Mouse (Mus musculus) left cerebral cortex, postnatal 10 days (tissue): Measurements from ENCODE around the gene H2al1e. TPM values are rescaled to one million over a fixed set of nuclear protein-coding genes. Genes with fewer than 3 reads are reported as not detected.
"Not testable (repeated sequence)": the region's sequence is repeated elsewhere in the genome, so short reads cannot be mapped to it uniquely, and the experiment has no call there.

ENCODE experiments used
- DNase-seq, 2 experiments: peaks; one replicate each; pipeline ENCODE4 v3.0.0; 2021 to 2022; ENCODE audit warnings: low spot score in 2 of 2, mixed read lengths in 1 of 2; ENCODE audit errors: extremely low spot score in 1 of 2
- intact Hi-C: fragments of 180-260 bp; cut with DNase I; formaldehyde crosslinking; loops from one replicate; pipeline ENCODE4 v1.15.1; 2025
- total RNA-seq, 2 experiments: library from RNA; stranded (reverse); gene quantifications; 2 replicates each; pipeline ENCODE4 v1.2.3; 2021

H2al1e gene
- not detected for total RNA-seq

GRCm38 (mm10) chrX:11311634-11312033 is at the start of gene H2al1e:
H2al1e (plus strand) TSS chrX:11311934.
- DNase-seq, intact Hi-C loops: not testable (repeated sequence)

GRCm38 (mm10) chrX:11264918-11265317 is 46.8 kb upstream of the H2al1e start:
- DNase-seq: no peak
- intact Hi-C loops: no loop called here

GRCm38 (mm10) chrX:11267791-11268190 is 43.9 kb upstream of the H2al1e start:
- peak in 1 of 2 experiments; percentile 22 for DNase-seq
- intact Hi-C loops: no loop called here

GRCm38 (mm10) chrX:11269074-11269473 is 42.7 kb upstream of the H2al1e start:
- DNase-seq: peak; percentile 28 to 38
- intact Hi-C loops: no loop called here

- no peak for DNase-seq
- intact Hi-C loops: no loop called here
Measured at GRCm38 (mm10) chrX:11273190-11273589, 38.5 kb upstream of the H2al1e start.

- intact Hi-C loops: no loop called here
- no peak for DNase-seq
Measured at GRCm38 (mm10) chrX:11277083-11277482, 34.7 kb upstream of the H2al1e start.

- DNase-seq: no peak
- intact Hi-C loops: no loop called here
Measured at GRCm38 (mm10) chrX:11280741-11281140, 31.0 kb upstream of the H2al1e start.

GRCm38 (mm10) chrX:11288306-11288882 is 23.3 kb upstream of the H2al1e start:
- intact Hi-C loops: no loop called here
- DNase-seq: peak; percentile 9 to 15

GRCm38 (mm10) chrX:11289244-11289643 is 22.5 kb upstream of the H2al1e start:
- no peak for DNase-seq
- intact Hi-C loops: no loop called here

- DNase-seq: not testable (repeated sequence)
Measured at GRCm38 (mm10) chrX:11298957-11299356, 12.8 kb upstream of the H2al1e start, which contains the start of gene H2al1a. H2al1a (plus strand) TSS chrX:11299257.

GRCm38 (mm10) chrX:11302132-11302531 is 9.6 kb upstream of the H2al1e start, which contains the start of gene H2al1b:
H2al1b (plus strand) TSS chrX:11302432.
- intact Hi-C loops, DNase-seq: not testable (repeated sequence)

More at GRCm38 (mm10) chrX:11298957-11299356, 12.8 kb upstream of the H2al1e start, which contains the start of gene H2al1a:
- intact Hi-C loops: not testable (repeated sequence)

- intact Hi-C loops, DNase-seq: not testable (repeated sequence)
Measured at GRCm38 (mm10) chrX:11305355-11305754, 6.4 kb upstream of the H2al1e start, which contains the start of gene H2al1c. H2al1c (plus strand) TSS chrX:11305655.

- intact Hi-C loops, DNase-seq: not testable (repeated sequence)
Measured at GRCm38 (mm10) chrX:11308524-11308923, 3.2 kb upstream of the H2al1e start, which contains the start of gene H2al1d. H2al1d (plus strand) TSS chrX:11308824.

- intact Hi-C loops: not testable (repeated sequence)
Measured at GRCm38 (mm10) chrX:11314858-11315257, 3.1 kb downstream of the H2al1e start, which contains the start of gene H2al1f. H2al1f (plus strand) TSS chrX:11315158.

GRCm38 (mm10) chrX:11317956-11318355 is 6.2 kb downstream of the H2al1e start, which contains the start of gene H2al1g:
H2al1g (plus strand) TSS chrX:11318256.
- intact Hi-C loops, DNase-seq: not testable (repeated sequence)

More at GRCm38 (mm10) chrX:11314858-11315257, 3.1 kb downstream of the H2al1e start, which contains the start of gene H2al1f:
- not testable (repeated sequence) for DNase-seq

GRCm38 (mm10) chrX:11321192-11321591 is 9.5 kb downstream of the H2al1e start, which contains the start of gene H2al1h:
H2al1h (plus strand) TSS chrX:11321492.
- intact Hi-C loops, DNase-seq: not testable (repeated sequence)

GRCm38 (mm10) chrX:11324359-11324758 is 12.6 kb downstream of the H2al1e start, which contains the start of gene H2al1i:
H2al1i (plus strand) TSS chrX:11324659.
- intact Hi-C loops, DNase-seq: not testable (repeated sequence)

GRCm38 (mm10) chrX:11327522-11327921 is 15.8 kb downstream of the H2al1e start, which contains the start of gene H2al1j:
H2al1j (plus strand) TSS chrX:11327822.
- intact Hi-C loops, DNase-seq: not testable (repeated sequence)

- DNase-seq: peak in 1 of 2 experiments; percentile 13
- intact Hi-C loops: no loop called here
Measured at GRCm38 (mm10) chrX:11345762-11346161, 34.0 kb downstream of the H2al1e start.

- intact Hi-C loops: no loop called here
- DNase-seq: no peak
Measured at GRCm38 (mm10) chrX:11346756-11347155, 35.0 kb downstream of the H2al1e start.
